Mouse (Mus musculus): ENCODE results near the gene Ssx2ip.

GRCm38 (mm10) chr3:146426489-146426888 is 22.0 kb downstream of the Ssx2ip start:
- TF ChIP-seq CTCF (IDR thresholded peaks at IDR 0.05; ENCODE audit: low read depth, low read length) (no peak), TAL1 (conservative IDR thresholded peaks at IDR 0.05; ENCODE audit: low read depth, low read length) (no peak), GATA1 (IDR thresholded peaks at IDR 0.05; ENCODE audit: borderline replicate concordance, low read length) (no peak)

Data from G1E (cell line).